Mouse (Mus musculus) thymus, postnatal 4 days (tissue): ENCODE measurements at regions not wholly inside any gene's neighbourhood (a gene's known extent, or its start where the extent isn't known, plus 50 kb on each side); places are given as distances from the start of the nearest gene placed in this dataset.

Experiments used
- DNase-seq: peaks from one replicate; pipeline ENCODE4 v3.0.0; 2021

- no peak for DNase-seq
These were observed 91.4 kb upstream of the Hes1 start for GRCm38 (mm10) chr16:29972741-29973141.

DNA sequence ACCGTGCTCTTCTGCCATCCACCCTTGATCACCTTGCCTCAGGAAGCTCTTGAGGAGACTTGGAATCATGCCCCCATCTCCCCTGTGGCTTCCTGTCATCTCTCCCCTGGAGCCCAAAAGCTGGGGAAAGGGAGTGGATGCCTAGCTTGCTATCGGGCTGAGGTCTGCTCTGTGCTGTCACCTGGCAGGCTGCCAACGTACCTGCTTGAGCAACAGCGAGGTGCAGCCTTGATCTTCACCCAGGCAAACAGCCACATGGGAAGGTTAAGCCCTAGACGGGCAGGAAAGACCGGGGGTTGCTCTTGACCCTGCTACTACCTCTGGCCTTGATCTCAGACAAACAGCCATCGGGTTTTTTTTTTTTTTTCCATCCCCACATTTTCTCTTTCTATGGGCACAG is 90.9 kb upstream of the Hes1 start:
- DNase-seq, result peak; percentile 26

GRCm38 (mm10) chr16:29975800-29976199 is 88.4 kb upstream of the Hes1 start:
- no peak for DNase-seq

DNA sequence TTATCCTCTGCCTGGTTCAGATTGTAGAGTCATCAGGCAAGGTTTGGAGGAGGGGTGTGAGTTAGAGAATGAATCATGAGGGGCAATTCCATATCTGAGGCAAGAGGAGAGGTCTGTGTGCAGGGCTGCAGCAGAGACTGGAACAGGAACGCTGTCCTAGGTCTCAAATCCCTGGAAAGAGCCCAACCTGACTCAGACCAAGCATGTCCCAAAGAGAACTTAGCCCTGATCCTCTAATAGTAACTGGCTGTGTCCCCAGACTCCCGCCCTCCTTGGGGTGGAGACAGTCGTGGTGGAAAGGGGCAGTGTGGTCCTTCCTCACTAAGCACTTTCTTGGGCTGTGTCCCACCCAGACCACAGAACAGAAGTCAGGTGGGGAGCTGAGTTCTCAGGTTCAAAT is 87.2 kb upstream of the Hes1 start:
- DNase-seq, result no peak

- DNase-seq, result peak; percentile 21
These were observed 86.5 kb upstream of the Hes1 start for GRCm38 (mm10) chr16:29977711-29978110.

DNA sequence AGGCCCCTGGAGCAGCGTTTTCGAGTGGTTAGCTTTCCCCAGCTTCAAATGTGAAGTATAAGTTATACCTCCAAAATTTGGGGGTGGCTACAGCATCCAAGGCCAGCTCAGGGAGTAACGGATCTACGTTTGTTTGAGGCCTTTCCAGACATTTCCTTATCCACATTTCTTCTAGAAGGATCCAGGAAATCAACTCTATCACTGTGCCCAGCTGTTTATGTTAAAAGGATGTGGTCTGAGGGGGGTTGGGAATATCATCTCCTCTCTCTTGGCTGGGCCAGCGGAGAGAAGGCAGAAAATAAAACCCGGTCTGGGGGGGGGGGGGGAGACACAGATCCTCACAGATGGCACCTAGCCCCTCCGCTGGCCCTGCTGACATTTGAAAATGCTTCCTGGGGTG is 85.1 kb upstream of the Hes1 start:
- DNase-seq, result no peak

DNA sequence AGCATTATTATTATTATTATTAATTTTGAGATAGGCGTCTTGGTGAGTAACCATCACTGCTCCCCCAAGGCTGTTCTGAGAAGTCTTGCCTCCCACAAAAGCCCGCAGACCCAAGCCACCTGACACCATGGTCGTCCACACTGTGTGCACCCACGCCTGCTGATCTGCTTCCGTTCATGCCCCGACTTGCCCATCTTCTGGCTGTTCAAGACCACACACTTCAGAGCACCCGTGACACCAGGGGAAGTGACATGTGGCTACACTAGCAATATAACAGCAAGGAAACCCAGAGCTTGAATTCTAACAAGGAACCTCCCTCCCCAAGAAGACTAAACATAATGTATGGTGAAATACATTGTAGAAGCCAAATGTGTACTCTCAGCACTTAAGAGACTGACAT is 82.6 kb upstream of the Hes1 start:
- DNase-seq, result no peak

GRCm38 (mm10) chr16:29982224-29982785 is 81.9 kb upstream of the Hes1 start:
- no peak for DNase-seq

DNA sequence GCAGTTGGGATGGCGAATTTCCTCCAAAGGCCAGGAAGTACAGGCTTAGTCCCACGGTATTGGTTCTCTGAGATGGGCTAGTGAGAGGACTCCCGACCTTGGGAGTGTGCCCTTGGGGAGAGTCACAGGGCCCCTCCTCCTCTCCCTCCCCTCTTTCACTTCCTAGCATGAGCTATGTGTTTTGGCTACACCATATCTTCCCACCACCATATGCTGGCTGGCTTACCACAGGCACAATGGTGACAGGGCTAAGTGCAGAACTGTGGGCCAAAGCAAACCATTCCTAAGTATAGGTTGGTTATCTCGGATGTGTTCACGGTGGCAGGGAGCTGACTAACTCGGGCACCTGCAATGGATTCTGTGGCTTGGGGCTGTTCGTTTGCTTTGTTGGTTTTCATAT is 81.0 kb upstream of the Hes1 start:
- DNase-seq, result no peak

- DNase-seq, result no peak
These were observed 78.9 kb upstream of the Hes1 start for GRCm38 (mm10) chr16:29985126-29985931.

DNA sequence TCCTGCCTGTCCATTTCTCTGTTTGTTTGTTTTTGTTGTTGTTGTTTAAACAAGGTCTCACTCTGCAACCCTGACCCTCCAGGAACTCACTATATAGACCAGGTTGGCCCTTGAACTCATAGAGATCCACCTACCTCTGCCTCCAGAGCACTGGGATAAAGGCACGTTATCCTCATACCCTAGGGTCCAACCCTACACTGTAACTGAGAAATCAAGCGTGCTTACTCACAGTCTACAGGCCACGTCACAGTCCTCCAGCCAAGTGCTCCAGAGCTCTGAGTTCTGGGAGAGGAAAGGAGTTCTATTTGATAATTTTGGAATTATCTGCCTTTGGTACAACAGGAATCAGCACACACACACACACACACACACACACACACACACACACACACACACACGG is 76.6 kb upstream of the Hes1 start:
- no peak for DNase-seq

GRCm38 (mm10) chr16:29987999-29988398 is 76.2 kb upstream of the Hes1 start:
- no peak for DNase-seq

DNA sequence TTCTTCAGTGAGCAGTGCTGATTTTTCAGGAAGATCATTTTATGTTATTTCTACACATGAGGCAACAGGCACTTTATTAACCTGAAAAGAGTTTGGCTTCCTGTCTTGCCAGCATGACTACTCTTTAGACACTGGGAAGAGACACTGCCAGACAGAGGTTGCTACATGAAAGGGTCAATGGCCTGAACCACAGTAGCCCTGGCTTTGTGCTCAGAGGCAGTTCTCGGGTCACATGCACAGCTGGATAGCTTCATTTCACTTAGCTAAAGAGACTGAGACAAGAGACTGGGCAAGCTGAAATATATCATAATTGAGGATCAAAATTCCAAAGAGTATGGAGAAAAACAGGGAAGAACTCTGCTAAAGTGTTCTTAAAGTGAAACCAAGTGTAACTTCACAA is 74.9 kb upstream of the Hes1 start:
- no peak for DNase-seq

DNA sequence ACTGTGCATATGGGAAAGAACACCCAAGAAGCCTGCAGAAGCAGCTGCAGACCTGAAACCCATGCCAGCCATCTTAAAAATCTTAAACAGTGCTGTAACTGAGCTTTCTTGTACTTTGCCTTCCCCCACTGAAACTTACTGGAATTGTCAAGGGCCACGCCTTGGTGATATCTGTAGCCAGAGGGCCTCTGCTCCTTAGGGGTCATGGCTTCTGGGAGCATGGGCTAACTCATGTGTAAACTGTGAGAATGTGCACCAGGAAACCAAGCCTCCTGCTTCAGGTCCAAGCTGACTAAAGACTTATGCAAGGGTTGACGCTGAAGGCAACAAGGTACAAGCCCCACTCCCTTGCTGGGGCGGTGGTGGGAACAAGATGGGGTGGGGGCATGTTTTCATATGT is 73.8 kb upstream of the Hes1 start:
- DNase-seq, result no peak

- DNase-seq, result no peak
These were observed 73.2 kb upstream of the Hes1 start for GRCm38 (mm10) chr16:29990795-29991587.

- DNase-seq, result no peak
These were observed 72.3 kb upstream of the Hes1 start for GRCm38 (mm10) chr16:29991876-29992380.

DNA sequence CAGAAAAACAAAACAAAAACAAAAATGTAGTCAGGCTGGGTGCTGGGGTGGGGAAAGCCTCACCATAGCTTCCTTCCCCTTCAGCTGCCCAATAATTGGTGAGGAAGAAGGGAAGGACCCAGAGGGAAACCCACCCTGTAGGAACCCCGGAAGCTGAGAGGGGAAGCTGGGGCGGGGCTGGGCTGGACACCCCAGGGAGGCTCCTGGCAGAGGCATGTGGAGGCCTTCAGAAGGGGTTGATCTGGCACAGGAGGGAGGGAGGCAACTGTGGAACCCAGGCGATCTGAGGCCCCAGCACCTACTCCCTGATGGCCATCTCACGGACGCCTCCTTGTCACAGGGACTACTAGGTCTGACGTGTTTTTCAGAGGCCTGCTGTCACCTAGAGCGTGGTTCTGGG is 71.1 kb upstream of the Hes1 start:
- no peak for DNase-seq

GRCm38 (mm10) chr16:29993535-29993934 is 70.6 kb upstream of the Hes1 start:
- DNase-seq, result no peak

DNA sequence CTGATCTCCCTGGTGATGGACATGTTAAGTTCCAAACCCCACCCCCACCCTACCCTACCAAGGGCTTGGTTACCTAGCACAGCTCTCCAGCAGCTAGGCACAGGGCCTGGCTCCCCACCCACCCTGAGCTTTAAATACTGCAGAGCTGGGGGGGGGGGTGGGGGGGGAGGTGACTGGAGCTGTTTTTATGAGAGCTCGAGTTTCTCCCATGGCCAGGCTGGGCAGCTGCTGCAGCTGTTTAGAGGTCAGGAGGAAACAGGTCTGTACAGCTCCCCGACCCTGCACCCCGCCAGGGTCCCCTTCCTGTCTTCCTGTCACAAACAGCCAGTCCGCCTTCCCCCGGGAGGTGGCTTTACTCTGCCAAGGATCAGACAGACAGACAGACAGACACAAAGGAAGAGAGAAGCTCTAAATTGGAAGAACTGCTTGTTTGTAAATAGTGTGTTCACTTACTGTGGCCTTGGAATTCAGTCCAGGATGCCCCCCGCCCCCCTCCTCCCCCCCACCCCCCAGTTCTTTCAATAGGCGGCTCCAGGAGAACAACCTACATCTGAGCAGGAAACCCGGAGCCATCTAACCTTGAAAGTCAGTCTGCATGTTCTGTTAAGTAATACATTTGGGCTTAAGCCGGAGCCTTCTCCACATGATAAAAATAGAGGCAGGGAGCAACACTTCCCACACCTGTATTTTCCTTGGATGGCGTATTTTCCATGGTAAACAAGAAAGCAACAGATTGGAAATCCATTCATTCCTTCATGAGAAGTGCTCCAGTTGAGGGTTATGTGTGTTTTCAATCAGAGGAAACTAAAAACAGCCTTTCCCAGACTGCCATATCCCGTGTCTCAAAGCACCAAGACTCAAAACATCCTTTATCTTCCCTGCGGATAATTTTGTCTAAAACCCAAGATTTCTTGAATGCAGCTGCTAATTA is 67.8 kb upstream of the Hes1 start:
- peak; percentile 67 for DNase-seq

DNA sequence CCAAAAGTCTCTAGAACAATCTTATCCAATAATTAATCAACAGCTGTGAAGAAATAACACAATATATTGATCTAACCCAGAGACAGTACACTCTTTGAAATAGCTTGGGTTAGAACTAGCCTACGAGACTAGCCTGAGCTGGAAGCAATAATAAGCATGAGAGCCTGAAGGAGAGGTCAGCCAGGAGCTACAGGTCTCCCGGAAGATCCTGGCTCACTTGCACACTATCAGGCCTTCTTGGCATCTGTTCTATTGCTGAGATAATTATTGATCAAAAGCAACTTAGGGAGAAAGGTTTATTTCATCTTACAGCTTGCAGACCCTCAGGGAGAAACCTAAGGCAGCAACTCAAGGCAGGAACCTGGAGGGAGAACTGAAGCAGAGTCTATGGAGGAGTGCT is 64.0 kb upstream of the Hes1 start:
- no peak for DNase-seq

- no peak for DNase-seq
These were observed 59.1 kb upstream of the Hes1 start for GRCm38 (mm10) chr16:30005124-30005523.

GRCm38 (mm10) chr16:30006826-30007225 is 57.4 kb upstream of the Hes1 start:
- no peak for DNase-seq
